Mouse (Mus musculus) Muller cell, postnatal 12 days (primary cell): ENCODE data around the gene Etfbkmt.
"Not testable (repeated sequence)": the region's sequence is repeated elsewhere in the genome, so short reads cannot be mapped to it uniquely, and the experiment has no call there.

Experiments
- DNase-seq: peaks from one replicate; pipeline ENCODE4 v3.0.0-alpha.2; 2015; ENCODE audit errors: inconsistent ontology term

Gene Etfbkmt

GRCm38 (mm10) chr6:149184007-149184406 is 44.4 kb downstream of the Etfbkmt start:
- no peak for DNase-seq

GRCm38 (mm10) chr6:149187371-149187770 is 47.7 kb downstream of the Etfbkmt start:
- no peak for DNase-seq

- peak; percentile 97 for DNase-seq
Observed at GRCm38 (mm10) chr6:149188041-149188924, 48.6 kb downstream of the Etfbkmt start, which contains the start of gene Amn1. Gene Amn1 (minus strand): TSS chr6:149188712.

- no peak for DNase-seq
Observed at GRCm38 (mm10) chr6:149188925-149189257, 49.2 kb downstream of the Etfbkmt start.

GRCm38 (mm10) chr6:149189340-149189922 is 49.8 kb downstream of the Etfbkmt start:
- no peak for DNase-seq

- not testable (repeated sequence) for DNase-seq
Observed at GRCm38 (mm10) chr6:149191951-149192350, 52.3 kb downstream of the Etfbkmt start.

- peak; percentile 82 for DNase-seq
Observed at GRCm38 (mm10) chr6:149193276-149193905, 53.7 kb downstream of the Etfbkmt start.

GRCm38 (mm10) chr6:149197116-149197515 is 57.5 kb downstream of the Etfbkmt start:
- DNase-seq: no peak

- DNase-seq: no peak
Observed at GRCm38 (mm10) chr6:149198572-149198971, 58.9 kb downstream of the Etfbkmt start.
